Mouse (Mus musculus) natural killer cell, adult 2 months (primary cell): ENCODE data around the gene Nhlh1.
A peak's percentile ranks its signal among the peaks of the same experiment; 100 is the strongest.

ENCODE experiments used
- DNase-seq, 2 experiments: peaks; one replicate each; pipeline ENCODE4 v3.0.0; 2022; ENCODE audit warnings: low spot score in 2 of 2

Nhlh1 gene

DNA sequence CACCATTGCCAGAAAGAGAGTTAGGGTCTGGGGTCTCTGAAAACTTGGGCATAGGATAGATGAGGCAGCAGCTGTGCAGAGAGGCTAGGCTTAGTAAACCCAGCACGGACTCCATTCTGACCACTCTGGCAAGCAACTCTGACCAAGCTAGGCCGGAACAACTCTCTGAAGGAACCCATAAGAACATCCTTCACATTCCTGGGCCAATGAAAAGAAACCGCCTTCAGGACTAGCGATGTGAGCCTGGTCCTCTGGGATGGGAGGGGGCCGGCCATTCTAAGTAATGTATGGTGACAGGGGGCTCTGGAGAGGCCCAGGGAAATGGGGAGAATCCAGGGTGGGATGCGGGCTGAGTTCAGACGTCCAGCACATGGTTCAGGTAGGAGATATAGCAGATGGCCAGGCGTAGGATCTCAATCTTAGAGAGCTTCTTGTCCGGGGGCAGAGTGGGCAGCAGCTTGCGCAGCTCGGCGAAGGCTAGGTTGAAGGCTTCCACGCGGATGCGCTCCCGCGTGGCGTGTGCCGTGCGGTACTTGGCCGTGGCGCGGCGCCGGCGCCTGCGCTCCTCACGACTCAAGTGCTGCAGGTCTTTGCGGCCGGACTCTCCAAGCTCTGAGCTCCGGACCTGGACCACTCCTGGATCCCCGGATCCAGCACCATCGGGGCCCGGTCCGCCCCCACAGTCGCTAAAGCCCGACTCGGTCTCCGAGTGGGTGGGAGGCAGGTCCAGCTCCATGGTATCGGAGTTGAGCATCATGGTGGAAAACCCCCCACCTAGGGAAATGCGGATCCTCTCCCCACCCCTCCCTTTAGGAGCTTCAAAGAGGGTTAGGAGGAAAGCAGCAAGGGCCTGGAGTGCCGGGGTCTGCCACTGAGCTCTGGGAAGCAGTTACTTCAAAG is 3.6 kb downstream of the Nhlh1 start:
- DNase-seq, result no peak

DNA sequence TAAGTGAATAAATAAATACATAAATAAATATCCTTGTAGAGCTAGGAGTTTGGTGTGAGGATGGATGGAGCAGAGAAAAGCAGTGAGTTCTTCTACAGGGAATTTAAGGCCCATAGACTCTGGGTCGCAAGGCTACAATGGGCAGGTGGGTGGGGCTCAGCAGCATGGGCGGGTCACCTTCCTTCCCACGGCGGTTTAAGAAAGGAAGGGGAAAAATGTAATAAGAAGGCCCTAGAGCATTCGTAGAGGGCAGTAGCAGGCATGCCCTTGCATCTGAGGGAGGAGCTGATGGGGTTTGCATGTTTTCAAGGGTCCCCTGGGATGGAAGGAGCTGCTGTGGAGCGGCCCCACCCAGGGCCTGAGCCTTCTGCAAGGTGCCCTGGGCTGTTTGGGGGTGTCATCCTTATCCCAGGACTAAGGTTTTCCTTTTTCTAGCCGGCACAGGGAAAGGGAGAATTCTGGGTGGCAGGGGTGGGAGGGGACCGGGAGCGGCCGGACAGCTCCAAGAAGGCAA is 4.5 kb downstream of the Nhlh1 start:
- no peak for DNase-seq

DNA sequence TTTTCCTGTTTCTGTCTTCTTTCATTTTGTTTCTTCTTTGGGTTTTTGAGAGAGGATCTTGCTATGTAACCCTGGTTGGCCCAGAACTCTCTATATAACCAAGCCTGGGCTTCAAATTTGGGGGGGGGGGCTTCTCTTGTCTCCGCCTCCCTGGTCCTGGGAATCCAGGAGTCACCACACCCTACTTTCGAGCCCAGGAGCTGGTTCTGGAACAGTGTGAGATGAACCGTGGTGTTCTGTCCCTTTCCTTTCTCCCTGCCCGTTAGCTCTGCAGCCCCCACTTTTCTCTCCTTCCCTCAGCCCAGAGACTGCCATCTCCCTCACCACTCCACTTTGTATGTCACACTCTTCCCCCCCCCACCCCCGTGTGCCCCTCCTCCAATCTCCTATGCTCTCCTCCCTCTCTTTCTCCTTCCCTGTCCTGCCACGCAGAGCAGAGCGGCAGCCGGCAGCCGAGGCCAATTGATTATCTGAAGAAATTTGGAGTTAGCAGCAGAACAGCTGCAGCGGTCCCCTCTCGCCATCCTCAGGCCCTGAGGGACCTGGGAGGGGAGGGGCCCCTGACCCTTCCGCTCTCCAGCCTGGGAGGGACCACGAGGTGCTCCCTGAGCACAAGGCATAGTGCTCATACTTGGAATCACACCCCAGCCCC is 8.1 kb downstream of the Nhlh1 start:
- DNase-seq, result no peak

DNA sequence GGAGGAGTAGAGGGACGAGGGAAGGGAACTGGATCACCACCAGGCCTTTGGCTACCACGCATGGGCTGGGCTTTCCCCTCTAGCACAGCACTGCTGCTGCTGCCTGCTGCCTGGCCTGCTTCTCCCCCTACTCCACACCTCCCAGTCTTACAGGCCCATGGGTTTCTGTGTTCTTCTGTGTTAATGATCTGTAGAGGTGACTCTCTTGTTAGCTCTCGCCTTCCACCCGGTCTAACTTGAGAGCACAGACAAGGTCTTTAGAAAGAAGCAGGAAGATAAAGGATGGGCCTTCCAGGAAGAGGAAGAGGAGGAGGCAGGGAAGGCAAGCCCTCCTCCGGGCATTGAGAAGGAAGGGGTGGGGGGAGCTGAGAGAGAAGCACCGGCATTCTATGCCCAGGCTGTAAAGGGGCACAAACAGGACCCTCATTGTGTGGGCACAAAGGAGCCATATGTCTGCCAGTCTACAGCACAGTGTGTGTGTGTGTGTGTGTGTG is 9.1 kb downstream of the Nhlh1 start:
- DNase-seq, result no peak

DNA sequence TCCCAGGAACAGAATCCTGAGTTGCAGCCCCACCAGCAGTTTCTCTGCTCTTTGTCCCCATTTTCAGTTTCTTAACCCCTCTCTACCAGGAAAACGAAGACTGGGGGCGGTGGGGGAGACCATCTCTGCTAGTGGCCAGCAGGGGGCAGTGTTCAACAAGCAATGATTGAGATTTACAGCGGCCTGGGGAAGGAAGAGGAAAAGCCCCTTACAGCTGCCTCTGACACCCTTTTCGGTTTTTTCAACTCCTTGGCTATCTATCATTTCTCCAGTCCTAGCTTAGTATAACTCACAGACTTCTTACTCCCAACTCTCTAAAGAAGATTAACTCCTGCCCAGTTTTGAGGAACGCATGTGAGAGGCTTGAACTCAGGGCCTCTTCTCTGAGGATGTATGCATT is 10.4 kb downstream of the Nhlh1 start:
- peak; percentile 48 to 71 for DNase-seq

DNA sequence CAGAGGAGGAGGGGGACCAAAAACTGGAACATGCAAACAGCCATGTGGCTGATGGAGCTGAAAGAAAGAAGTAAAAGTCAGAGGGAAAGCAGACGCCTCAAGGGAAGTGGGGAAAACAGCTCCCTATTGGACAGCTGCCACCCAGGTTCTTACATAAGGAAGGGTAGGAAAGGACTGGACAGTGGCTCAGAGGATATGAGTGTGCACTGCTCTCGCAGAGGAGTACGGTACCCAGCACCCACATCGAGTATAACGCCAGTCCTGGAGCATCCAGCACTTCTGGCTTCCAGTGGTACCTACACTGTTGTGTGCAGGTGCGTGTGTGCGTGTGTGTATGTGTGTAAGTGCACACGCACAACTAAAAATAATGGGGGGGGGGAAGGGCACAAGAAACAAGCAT is 11.0 kb downstream of the Nhlh1 start:
- DNase-seq, result no peak

DNA sequence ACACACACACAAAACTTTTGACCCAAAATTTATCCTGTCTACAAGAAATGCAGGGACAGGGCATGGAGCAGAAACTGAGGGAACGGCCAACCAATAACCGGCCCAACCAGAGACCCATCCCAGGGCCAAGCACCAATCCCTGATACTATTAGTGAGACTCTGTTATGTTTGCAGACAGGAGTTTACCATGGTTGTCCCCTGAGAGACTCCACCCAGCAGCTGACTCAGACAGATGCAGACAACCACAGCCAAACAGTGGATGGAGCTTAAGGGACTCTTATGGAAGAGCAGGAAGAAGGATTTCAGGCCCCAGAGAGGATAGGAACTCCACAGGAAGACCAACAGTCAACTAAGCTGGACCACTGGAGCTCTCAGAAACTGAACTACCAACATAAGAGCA is 27.5 kb downstream of the Nhlh1 start:
- DNase-seq, result no peak

DNA sequence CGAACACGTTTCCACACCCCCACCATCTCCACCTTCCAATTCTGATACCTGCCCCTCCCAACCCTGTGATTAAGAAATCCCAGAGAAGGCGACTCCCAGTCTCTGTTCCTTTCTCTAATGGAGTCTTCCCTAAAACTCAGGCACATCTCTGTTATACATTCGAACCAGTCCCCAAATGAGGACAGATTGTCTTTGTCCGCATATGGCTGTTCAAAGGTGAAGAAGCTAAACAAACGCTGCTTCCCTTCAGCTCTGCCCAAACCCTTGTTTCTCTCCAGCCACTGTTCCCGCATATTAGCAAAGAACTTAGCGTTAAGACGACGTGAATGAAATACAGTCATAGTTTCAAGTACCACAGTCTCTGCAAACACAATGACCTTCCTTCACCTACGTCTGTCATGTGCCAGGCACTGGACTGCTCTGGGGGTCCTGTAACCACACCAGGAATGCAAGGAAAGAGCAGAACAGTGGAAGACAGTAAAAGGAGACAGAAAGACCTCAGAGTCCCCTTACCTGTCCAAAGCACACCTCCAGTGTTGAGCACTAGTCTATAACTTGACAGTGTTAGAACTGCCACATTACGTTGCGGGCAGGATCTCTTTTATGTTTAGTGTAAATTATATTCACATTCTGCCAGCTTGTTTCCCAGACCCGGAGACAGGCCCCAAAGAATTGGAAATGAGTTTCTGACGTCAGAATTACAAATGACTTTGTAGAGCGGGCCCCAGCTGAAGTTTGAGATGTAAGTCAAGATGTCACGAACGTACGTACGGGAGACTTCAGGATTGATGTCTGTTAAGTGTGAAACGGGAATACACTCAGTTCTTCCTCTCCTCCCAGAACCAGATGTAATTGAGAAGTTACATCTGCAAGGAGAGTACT is 28.7 kb downstream of the Nhlh1 start, which contains the start of gene Vangl2:
Gene Vangl2 (minus strand): TSS at position 51 of the 882 bp plus-strand sequence.
- DNase-seq, result no peak

DNA sequence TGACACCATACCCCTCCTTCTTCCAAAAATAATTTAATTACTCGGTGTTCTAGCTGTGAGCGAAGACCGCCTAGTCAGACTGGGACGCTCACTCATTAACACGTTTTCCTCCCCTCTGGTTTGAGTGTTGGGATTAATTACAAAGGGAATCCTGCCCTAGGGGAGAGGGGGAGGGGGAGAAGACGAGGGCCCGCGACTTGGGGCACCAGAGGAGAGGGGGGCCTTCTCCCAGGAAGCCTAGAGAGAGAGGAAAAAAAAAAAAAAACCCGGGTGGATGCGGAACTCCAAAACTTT is 29.6 kb downstream of the Nhlh1 start:
- DNase-seq, result no peak

DNA sequence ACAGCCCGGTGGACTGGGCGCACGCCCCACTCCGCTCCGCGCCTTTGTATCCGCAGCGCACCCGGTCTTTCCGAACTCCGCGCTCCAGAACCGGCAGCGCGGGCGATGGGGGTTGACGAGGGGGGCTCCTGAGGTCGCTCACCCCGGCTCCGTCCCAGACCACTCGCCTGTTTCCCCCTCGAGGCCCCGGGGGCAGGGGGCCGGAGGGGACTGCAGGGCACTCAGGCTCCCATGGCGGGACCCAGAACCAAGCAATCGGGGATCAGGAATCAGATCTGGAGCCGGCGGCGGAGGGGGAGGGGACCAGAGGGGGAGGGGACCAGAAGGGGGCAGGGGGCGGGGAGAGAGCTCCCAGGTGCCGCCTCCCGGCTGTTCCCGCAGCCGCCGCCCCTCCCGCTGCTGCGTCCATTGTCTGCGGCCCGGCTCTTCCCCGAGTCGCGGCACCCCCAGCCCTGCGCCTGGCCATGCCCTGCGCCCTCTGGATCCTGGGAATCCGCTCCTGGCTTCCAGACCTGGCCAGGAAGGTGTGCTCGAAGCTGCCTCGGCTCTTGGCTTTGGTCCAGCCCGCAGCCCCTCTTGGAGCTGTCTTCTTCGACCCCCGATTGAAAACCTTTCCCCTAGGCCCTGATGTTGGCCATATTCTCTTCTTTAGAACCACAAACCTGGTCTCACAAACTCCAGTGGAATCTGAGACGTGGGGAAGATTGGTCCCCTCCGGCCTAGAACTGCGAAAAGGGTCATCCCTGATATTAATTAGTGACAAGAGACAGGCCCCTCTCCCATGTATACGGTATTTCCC is 30.2 kb downstream of the Nhlh1 start:
- DNase-seq, result peak; percentile 25 to 69

DNA sequence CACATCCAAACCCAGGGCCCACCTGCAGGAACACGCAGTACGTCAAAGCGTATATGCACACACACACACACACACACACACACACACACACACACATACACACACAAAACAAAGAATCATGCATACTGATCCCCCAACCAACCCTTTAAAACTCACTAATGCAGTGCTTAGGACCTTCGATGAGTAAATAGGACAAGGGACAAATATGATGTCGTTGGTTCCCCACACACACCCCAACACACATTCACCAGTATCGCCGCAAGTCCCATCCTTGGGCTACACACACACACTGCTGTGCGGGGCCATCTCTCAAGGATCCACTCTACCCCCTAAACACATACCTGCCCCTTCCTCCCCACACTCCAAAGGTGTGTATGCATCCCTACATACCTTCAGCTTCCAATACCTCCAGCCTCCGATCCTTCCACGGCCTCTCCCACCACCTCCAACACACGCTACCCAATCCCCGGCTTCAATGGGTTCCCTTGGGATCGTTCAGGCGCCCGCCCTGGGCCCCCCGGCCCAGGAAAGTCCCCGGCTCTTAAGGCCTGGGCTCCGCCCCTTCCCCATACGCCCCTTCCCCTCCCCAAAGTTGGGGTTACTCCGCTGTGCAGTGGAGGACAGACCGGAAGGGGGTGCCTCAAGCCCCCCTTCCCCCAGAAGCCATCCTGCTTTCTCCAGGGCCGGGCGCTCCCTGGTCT is 31.0 kb downstream of the Nhlh1 start:
- DNase-seq, result no peak

DNA sequence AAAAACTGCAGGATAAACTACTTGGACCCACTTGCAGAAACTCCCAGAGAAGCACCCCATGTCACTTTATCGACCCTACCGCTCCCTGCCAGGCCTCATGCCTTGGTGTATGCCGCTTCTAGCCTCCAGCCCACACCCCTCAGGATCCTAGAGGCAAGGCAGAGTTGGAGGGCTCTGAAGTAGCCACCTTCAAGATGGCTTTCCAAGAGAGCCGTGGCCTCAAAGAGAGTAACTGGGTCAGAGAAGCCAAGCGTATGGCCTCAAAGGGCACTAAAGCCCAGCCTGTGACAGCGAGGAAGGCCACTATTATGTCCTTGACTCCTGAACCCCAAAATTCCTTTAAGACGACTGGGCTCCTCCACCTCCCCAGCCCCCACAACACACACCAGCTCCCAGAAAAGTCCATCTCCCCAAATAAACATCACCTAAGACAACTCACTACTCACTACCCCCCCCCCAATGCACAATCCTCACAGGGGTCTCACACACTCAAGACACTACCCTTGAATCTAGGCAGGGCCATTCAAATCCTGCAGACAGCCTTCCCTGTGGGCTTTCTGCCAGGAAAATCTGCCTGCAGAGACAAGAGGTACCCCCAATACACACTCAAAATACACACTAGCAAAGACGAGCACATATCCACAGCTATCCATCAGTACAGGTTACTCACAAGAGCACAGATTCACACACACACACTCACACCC is 32.0 kb downstream of the Nhlh1 start:
- no peak for DNase-seq

DNA sequence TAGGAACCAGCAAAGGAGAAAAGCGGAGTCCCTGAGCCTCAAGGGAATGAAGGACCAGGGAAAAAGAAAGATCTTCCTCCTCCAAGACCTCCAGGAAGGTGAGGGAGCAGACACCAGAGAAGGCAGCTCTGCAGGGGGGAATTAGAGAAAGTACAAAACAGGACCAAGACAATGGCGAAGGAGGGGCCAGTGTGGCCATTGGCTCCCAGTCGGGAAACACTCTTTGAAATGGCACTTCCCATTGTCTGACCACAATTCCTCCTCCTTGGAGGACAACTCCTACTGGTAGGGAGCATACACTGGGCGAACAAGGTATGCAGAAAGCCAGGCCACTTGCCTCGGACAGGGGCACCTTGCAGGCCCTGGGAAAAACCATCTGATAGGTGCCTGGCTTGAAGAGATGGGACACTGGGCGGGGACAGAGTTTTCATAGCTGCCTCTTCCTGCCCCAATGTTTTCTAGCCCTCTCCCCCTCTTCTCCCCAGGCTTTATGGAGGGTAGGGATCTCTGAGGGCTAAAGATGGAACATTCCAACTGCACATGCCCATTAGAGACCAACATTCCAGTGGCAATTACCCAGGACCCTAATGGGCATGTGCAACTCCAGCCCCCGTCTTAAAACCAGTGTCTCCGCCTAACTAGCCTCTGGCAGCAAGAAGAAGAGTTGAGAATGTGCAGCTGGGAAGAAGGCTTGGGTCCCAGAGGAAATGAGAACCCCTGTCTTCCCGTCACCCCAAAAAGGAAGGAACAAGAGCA is 33.1 kb downstream of the Nhlh1 start:
- no peak for DNase-seq

DNA sequence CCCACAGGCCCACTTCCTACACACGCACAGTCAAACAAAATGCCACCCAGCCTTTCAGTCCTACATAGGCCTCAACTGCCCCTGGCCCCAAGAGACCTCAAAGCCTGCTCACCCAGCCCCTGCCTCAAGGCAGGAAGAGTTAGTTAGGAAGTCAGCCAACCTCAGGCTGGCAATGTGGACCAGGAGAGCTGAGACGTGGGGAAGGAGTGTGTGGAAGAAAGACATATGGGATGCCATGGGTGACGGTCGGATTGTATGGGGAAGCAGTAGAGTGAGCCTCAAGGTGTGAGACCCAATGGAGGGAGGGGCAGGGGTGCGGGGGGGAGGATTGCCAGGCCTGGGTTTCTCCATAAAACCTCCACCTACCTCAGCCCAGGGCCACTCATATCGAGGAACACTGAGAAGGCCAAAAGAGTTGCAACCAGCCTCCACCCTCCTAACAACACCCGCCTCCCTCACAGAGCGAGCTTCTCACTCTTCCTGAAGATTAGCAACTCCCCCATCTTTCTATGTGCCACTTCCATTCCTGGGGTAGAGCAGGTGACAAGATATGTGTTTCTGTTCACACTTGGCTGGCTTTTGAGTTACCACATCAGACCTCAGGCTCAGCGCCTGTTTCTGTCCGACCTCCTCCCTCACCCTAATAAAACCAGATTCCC is 37.4 kb downstream of the Nhlh1 start:
- DNase-seq, result no peak

DNA sequence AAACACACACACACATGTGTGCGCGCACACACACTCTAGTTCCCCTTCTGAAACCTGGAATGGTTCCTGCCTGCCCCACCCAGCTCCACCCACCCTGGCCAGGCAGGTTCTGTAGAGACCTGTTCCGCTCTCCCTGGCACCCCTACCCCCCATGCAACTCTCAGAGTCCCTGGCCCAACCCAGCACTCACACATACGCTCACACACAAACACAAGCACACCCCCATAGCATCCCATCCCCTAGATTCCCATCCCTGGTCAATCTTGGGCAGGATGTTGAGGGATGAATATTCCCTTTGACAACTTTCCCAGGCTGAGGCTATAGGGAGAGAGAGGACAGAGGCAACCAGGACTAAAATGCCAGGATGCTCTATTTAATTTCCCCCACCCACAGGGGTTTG is 38.0 kb downstream of the Nhlh1 start:
- no peak for DNase-seq

DNA sequence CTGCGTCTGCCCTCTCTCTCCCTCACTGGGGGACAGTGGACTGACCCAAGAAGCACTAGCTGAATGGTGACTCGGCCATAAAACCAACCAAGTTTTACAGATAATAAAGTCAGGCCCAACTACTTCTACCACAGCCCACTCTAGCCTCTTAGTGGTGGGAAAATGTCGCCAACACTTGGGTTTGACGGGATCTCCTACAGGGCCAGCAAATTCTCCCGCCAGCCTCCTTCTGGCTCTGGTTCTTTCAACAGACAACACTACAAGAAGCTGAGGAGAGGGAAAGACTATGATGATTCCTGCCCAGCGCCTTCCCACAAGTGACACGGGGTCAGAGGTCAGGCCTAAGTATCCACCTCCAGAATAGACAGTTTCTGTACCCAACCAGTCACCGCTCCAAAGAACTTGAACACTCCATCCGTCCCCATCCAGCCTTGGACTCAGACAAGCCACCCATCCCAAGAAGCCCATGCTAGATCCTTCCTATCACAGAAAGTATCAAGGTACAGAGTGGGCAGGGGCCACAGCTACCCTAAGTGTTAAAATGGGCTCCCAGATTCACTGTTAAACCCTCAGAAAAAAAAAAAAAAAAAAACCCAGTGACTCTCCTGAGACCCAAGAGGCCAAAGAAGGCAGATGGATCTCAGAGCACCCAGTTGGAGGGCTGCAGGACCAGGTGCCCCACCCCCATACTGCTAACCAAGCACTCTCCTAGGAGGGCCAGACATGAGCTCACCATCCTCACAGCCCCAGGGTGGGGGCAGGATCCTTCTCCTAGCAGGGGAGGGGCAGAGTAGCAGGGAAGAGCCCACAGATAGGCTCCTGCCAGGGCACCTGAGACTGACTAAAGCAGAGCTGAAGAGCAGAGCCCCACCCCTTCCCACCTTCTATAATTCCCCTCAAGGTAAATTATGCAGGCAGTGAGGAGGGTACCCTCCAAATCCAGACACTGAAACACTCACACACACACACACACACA is 38.7 kb downstream of the Nhlh1 start:
- no peak for DNase-seq

DNA sequence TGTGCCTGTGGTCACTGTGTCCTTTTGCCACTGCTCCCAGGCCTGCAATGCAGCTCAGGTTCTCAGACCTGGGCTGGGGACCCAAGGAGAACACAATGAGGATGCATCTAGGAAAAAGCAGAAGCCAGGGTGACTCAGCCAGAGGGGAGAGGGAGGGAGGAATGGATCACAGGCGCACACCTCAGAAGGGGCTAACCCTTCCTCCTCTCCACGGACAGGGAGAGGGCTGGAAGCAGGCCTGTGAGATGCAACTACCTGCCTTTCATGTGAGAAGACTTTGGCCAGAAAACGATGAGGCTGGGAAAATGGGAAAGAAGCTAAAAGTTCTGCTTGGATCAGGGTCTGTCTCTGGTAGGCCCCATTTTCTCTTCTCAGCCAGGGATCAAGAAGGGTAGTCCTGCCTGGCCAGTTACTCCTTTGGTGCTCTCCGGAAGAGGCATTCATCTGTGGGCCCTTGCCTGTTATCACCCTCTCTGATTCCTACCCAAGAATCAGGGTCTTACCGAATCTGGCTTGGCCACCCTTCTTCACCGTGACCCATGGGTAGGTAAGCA is 39.8 kb downstream of the Nhlh1 start:
- DNase-seq, result no peak
